Mouse (Mus musculus) B cell, adult 2 months (primary cell): ENCODE measurements around the gene Hira.

Experiments used
- DNase-seq, 2 experiments: peaks; one replicate each; pipeline ENCODE4 v3.0.0; 2022

Gene Hira

GRCm38 (mm10) chr16:18927963-18928362 lies 51.1 kb downstream of the Hira start:
- DNase-seq = no peak

DNA sequence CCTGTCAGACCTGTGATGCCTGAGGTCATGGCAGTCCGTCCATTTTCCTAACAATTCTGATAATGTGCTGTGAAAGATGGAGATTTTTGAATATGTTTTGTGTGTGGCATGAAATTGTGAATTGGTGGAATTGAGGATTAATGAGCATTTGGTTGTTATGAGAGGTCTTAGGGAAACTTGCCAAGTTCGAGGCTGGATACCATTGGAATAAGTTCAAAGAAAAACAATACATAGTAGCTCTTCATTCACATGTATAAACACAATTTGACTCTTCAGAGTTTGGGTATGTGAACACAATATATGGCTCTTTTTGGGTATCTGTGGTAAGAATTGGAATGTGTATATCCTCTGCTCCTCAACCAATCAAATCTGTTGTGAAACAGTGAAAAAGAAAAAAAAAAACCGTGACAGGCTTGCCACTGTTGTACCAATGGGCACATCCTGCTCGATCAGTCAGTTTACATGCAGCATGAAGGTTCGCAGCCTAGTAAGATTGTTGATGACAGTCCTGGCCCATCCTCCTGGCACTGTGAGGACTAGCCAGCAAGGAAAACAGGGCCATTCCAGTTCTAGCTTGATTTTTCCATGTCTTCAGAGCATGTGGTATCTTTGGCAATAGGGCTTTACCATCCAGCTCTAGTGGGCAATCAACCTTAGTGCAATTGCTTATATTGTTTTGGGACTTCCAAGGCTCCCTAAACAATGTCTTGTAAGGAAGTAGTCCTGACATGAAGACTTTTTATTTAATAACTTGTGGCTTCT lies 61.7 kb downstream of the Hira start:
- no peak for DNase-seq

- DNase-seq = no peak
Observed at GRCm38 (mm10) chr16:18943906-18944305, 67.1 kb downstream of the Hira start.

GRCm38 (mm10) chr16:18948941-18949340 lies 72.1 kb downstream of the Hira start:
- DNase-seq = no peak

DNA sequence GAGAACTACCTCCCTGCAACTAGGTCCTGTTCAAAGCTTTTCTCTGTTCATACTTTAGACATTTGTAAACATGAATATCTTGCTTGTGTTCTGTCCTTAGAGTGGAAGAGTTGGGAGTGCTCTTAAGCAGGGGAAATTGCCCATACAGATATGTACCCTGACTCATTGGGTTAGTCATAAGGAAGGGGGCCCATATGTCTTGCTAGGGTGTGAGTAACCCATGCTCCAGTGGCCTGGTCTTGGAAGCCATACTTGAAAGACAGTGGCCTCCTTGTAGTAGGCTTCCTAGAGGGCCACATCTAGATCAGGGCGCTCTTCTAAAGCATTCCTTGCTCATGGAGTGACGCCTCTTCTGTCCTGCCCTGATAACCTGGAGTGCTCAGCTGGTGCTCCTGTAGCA lies 73.5 kb downstream of the Hira start:
- no peak for DNase-seq

DNA sequence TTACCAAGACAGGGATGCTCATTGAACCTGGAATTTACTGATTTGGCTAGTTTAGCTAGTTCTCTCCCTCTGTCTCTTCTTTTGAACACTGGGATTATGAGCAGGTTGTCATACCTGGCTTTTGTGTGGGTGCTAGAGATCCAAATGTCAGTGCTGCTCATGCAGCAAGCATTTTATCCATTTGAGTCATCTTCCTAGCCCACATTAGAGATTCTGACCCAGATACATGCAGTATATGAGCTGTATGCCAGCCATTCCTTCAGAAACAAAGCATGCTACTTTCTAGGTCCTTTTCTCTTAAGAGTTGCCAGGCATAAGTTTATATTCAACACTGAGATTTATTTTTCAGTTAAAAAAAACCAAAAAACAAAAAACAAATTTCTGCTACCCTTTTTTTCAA lies 76.0 kb downstream of the Hira start:
- no peak for DNase-seq

DNA sequence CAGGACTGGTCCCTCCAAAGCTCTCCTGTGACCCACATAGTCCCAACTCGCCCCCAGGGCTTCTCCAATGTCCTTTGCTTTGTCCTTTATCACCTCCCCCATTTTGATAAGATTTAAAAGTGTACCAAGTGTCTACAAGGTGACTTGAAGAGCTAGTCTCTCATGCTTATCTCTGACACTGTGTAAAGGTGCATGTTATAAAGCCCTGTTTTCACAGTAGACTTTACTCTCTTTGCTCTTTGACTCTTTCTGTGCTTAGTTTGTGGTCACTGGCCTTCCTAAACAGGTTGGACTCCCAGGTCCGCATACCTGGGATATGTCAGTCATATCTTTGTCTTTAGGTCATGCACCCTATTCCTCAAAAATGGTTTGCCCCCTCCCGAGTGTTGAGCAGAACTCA lies 78.2 kb downstream of the Hira start:
- no peak for DNase-seq

GRCm38 (mm10) chr16:18963486-18963885 lies 86.6 kb downstream of the Hira start:
- no peak for DNase-seq

DNA sequence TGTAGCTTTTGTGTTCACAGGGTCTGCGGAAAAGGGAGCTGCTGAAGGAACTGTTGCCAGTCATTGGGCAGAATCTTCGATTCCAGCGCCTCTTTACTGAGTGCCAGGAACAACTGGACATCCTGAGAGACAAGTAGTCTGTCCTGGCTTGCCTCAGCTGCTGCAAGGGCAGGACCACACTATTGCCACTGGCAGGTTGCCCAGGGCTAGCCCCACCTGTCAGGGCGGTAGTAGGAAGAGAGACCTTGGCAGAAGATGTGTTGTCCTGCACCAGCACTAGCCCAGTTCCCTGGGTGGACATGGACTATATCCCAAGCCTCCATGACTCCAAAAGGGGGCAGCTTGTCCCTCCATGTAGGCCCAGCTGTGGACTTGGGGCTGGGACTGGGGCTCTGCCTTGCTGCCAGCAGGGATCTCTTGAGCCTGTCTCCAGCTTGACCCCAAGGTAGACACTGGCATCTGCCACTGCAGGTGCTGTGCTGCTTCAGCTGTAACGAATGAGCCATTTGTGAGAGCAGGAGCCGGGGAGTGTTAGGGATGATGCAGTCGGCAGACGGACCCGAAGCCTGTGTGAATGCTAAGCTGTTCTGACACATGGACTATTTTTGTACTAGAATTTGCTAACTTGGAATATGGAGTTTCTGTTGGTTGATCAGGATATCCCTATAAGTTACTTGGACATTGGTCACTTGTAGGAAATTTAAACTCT lies 92.7 kb downstream of the Hira start:
- no peak for DNase-seq

DNA sequence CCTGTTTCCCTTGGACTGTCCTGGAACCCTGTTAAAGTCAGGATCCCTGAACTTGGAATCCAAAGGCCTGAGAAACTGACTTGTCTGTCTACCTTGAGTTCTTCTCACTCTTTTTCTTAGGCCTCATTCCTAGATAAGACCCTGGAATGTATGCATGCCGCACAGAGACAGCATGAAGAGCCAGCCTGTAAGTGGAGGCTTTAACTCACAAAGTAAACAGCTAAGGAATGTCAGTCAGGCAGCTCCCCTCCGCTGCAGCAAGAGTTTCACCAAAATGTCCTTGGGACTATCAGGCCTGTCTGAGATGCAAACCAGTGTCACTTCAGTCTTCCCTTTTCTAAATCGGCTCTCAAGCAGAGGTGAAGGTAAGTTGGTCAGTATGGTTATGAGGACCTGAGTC lies 94.0 kb downstream of the Hira start:
- DNase-seq = no peak

DNA sequence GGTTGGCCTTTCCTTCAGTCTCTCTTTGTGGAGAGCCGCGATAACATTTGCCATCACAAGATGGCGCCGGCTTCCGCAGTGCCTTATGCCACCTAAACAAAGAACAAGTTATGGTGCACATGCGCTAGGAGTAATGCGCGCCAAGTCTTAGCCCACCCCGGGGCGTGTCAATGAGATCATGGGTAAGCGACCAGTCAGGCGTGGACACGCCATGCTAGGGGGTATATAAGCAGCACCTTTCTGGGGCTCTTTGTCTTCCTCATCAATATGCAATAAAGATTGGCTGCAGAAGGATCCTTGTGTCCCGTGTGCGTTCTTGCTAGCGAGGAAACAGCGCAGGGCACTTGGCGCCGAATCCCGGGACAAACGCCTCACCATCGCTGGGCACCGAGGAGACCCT lies 98.8 kb downstream of the Hira start:
- peak; percentile 15 to 19 for DNase-seq

GRCm38 (mm10) chr16:18976315-18976714 lies 99.5 kb downstream of the Hira start:
- no peak for DNase-seq

DNA sequence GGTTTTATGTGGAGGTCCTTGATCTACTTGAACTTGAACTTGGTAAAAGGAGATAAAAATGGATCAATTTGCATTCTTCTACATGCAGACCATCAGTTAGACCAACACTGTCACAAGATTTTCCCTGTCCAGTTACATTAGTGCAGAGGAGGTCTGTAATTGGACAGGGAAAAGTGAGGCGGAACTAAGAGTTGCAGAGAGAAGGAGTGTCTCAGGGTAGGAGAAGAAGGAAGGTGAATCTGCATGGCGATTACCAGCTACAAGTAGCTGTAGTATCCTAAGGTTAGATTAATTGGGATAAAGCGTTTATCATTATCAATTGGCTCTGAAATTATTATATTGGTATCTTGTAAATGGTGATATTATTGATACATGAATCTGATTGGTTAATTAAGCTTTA lies 109.5 kb downstream of the Hira start:
- no peak for DNase-seq

- no peak for DNase-seq
Observed at GRCm38 (mm10) chr16:18986860-18987259, 110.0 kb downstream of the Hira start.

- DNase-seq = peak; percentile 77 to 83
Observed at GRCm38 (mm10) chr16:19002610-19003389, 126.0 kb downstream of the Hira start.

DNA sequence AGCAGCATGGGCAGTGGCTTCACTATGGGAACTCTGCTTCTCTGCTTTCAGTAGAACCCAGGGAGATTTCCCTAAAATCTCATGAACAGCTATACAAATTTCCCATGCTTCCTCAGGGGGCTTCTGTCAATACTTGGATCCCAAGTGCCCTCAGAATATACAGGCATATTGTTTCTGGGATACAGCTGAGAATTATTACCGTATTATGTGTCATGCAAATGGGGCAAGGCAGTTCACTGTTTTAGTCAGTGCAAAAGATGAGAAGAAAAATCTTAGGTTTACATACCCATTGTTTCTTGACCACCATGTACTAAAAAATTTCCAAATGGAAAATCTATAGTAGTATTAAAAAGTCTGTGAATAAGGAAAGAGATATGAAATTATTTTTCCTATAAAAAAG lies 126.9 kb downstream of the Hira start:
- peak in 1 of 2 experiments; percentile 30 for DNase-seq

DNA sequence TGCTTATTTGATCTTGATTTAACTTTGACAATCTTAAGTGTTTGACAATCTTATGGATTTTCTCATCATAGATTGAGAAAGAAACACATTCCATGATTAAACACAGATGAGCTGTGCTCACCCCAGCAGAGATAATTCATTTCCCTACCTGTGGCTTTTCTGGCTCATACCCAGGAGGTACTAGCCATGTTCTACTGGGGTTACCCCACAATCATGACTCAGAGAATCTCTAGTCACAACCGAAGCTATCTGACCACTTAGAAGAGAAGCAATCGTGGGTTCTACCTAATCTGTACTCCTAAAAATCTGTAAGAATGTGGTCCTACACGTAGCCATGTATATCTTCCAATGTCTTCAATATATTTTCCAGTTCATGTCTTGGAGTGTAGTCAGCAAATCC lies 128.5 kb downstream of the Hira start:
- no peak for DNase-seq

GRCm38 (mm10) chr16:19006715-19007114 lies 129.9 kb downstream of the Hira start:
- DNase-seq = no peak

DNA sequence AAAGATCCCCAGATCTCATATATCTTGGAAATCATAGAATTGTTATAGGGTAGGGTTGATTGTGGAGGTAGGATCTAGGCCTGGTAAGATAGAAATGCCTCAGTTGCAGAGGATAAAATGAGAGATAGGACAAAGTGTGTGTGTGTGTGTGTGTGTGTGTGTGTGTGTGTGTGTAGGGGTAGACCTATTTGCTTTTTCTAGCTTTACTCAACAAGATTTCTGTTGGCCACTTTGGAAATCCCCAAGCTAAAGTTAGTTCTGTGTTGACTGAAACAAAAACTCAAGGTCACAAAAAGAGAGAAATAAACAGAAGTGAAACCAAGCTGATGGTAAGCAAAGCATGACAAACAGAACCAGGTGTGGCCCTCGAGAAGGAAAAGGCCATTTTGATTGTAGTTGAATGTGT lies 130.4 kb downstream of the Hira start:
- peak; percentile 72 to 80 for DNase-seq

GRCm38 (mm10) chr16:19010710-19011109 lies 133.9 kb downstream of the Hira start:
- peak; percentile 34 to 36 for DNase-seq

- DNase-seq = no peak
Observed at GRCm38 (mm10) chr16:19013550-19013949, 136.7 kb downstream of the Hira start.

DNA sequence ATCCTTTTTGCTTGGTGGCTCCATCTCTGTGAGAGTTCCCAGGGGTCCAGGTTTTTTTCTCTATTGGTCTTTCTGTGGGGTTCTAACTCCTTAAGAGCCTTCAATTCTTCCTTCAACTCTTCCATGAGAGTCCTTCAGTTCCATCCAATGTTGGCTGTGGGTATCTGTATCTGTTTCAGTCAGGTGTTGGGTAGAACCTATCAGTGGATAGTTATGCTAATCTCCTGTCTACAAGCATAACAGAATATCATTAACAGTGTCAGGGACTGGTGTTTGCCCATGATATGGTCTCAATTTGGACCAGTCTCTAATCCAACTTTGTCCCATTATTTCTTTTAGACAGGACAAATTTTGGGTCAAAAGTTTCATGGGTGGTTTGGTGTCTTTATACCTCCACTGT lies 137.8 kb downstream of the Hira start:
- no peak for DNase-seq
